Mouse (Mus musculus) liver (tissue): ENCODE results near the gene Alox12b.
A peak's percentile ranks its signal among the peaks of the same experiment; 100 is the strongest.

Experiments
- DNase-seq: peaks from one replicate; pipeline ENCODE4 v3.0.0-alpha.2; 2020; ENCODE audit warnings: mixed read lengths

The Alox12b gene

DNA sequence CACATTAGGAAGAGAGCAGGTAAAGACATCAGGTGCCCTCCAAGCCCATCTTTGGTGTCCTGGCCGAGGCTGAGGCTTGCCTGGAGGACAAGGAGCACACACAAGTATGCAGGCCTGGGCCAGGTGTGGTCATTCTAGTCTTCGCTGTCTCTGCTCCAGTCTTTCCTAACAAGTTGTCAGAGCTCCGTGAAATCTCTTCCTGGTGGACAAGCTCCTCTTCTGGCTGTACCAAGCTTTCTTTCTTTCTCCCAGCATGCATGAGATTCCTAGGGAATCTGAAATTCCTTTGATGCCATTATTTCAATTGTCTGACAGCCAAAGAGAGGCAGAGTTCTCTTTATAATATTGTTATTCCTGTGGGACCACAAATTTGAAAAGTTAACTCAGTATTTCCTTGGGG is 22.7 kb downstream of the Alox12b start:
- DNase-seq, result no peak

DNA sequence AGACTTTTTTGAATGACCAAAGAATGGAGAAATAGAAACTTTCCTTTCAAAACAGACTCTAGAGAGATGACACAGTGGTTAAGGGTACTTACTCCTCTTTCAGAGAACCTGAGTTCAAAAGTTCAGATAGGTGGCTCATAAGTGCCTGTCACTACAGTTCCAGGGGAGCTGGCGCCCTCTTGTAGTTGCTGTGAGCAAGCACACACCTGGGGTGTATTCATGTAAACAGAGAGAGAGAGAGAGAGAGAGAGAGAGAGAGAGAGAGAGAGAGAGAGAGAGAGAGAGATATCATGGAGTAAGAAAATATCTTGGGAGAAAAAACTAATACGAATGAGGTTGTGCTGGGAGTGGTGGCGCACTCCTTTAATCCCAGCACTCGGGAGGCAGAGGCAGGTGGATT is 23.3 kb downstream of the Alox12b start:
- no peak for DNase-seq

DNA sequence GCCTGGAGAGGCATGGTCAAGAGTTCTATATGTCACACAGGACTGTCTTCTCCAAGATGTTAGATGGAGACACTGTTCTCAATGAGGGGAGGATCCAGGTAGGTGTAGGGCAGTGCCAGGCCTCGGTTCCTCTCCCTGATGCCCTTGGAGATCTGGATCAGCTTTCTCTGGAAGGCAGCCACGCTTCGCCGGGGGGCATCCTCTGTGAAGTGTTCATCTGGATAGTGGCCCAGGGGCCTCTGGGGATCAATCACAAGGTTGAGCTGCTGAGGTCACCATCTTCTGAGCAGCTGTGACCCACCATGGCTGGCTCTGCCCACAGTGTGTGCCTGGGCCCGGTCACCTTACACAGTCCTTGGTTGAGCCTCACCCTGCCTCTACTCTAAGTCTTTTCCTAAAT is 28.2 kb downstream of the Alox12b start:
- DNase-seq, result peak; percentile 1

DNA sequence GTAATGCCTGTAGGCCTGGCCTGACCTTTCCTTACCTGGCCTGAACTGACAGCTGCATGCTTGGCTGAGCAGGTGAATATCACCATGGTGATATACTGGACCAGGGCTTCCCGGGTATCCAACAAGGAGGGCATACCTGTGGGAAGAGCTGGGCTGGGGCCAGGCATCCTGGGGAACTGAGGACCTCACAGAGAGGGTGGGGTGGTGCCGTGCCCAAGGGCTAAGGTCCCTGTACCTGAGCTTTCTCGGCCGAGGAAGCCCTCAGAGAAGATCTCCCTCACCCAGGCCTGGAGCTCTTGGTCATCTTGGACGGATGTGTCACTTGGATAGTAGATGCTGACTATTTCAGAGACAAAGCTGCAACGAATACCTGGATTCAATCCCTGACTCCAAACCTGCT is 29.1 kb downstream of the Alox12b start:
- peak; percentile 1 for DNase-seq

DNA sequence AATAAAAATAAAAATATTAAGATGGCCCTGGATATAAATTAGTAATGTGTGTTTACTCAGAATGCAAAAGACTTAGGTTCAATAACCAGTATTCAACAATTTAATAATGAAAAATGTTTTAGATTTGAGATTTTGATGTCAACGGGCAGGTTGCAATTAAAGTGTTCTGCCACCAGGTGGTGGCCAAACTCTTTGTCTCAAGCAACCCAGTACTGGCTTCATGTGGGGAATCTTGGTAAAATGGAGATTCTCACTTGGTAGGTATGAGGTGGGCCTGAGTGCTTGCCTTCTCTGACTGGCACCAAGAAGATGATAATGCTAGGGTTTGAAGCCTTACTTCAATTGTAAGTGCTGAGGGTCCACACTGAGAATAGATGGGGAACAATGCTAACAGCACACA is 36.1 kb downstream of the Alox12b start:
- DNase-seq, result peak; percentile 17

DNA sequence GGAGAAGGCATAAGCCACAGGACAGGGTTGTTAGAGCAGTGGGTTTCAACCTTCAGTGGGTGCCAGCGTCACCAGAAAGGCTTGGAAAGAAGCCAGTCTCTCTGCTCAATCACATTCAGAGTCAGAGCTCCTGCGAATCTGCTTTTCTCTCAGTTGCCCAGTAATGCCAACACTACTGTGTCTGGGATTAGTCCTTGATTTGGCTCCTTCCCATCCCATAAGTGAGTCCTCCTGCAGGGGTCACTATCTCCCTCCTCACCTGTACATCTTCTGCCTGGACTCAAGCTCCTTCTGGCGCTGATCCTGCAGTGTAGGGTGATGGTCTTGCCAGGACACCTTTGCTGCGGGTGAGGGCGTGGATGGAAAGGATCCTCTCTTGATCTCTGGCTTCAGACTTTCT is 40.0 kb downstream of the Alox12b start:
- no peak for DNase-seq

DNA sequence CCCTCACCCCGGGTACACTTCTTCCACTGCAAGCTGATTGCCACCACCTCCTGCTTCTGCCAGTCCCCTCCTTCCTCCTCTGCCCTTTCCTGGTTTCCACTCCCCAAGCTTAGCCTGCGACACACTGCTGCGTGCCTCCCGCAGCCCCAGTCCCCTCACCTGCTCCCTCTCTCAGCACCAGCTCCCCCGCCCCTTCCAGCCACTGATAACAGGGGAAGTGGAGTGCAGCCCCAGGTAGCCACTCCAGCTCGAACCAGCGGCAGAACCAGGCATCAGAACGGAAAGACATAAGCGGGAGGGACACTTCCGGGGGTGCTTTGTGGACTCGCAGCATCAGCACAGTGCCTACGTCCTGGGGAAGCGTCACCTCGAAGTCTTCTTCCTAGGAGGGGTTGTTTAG is 40.4 kb downstream of the Alox12b start:
- DNase-seq, result no peak

DNA sequence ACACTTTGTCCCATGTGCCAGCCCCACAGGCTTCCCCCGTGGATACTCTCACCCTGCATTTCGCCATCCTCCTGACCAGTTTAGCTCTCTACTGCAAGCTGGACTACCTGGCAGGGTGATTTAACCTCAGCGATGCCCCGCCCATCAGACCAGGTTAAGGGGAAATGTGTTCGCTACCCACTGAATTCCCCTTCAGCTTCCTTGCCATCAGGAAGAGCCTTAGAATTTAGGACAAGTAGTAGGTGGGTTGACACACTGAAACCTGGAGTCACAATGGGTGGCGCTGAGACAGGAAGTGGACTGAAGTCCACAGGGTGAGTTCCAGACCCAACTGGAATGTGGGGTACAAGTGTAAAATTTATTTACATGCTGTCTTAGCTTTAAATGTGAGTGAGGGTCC is 41.0 kb downstream of the Alox12b start, which contains the start of gene Alox8:
TSS of gene Alox8 (minus strand) at position 101 of the 400 bp plus-strand sequence.
- no peak for DNase-seq

DNA sequence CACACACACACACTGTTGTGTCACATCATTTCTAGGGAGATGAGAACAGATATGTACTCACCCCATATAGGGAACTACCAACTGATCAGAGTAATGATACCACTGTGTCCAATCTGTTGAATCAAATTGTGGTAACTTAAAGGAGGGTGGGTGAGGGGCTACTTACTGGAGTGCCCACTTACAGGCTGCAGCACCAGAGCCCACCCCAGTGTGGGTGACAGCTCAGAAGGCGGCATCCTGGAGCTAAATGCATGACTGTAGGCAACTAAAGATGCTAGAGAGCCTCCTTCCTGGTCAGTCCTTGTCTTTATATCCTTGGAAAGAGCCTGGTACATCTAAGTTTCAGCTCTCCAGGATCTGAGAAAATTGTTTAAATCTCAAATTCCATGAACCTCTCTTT is 42.5 kb downstream of the Alox12b start:
- DNase-seq, result no peak

DNA sequence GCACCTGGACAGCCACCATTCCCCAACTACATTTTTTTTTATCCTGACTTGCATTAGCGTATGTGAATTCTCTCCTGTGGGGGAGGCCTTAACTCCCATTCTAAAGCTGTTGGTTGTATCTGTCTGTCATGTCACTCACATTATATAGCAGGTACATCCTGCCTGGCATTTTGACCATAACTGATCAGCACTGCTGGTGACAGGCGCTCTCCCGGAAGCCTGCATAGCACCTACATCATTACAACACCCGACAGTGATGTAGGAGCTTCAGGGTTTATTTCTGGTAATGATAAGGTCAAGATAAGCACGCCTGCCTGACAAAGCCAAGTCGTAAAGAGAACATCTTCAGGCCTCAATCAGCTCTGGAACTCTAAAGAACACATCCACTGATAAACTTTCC is 43.4 kb downstream of the Alox12b start:
- DNase-seq, result no peak

DNA sequence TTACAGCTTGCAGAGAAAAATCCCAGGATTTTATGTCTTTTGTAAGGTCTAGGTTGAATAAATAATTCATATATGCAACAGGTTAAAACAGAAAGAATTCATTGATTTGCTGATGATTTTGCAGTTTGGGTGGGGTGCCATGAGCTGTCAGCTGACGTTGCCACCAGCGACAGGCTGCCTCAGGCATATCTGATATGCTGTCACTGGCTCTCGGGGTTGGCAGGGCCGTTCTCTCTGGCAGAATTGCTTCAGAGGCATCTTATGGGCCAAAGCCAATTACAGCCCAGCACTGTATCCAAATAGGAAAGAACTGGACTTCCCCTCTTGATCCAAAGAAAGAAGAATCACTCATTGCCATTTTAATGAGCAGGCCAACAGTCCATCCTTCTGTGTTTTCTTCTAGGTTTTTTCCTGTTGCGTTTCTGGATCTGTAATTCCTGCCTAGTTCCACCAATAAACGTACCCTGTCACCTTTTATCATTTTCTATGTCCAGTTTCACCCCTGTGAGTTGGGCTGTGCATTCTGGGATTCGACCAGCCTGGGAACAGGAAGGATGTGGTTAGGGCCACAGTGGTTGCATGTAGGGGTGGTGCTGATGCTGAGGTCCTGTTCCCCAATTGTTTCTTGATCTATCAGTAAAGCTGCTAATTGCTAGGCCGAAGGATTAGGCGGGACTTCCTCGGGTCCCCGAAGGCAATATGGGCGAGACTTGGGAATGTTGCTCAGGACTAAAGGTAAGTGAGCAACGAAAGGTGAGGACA is 45.9 kb downstream of the Alox12b start:
- no peak for DNase-seq

DNA sequence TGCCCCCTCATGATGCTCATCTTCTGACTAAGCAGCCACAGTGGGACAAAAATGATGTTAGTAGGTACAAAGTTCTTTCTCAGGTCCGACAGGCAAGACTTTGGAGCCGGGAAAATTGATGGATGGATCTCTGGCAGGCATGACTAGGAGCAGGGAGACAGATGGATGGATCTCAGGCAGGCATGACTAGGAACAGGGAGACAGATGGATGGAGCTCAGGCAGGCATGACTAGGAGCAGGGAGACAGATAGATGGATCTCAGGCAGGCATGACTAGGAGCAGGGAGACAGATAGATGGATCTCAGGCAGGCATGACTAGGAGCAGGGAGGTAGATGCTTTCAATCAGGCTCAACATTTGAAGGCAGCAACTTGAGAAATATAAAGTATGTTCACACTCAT is 54.6 kb downstream of the Alox12b start:
- no peak for DNase-seq

DNA sequence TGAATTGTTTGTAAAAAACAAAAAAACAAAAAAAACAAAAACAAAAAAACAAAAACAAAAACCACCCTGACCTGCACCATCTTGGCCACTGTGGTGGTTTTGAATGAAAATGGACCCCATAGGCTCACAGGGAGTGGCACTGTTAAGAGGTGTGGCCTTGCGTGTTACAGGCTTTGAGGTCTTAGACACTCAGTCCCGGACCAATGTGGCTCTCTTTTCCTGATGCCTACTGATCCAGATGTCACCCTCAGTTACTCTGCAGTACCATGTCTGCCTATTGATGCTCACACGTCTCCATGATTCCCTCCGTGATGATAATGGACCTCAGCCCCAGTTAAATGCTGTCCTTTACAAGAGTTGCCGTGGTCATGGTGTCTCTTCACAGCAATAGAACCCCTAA is 60.6 kb downstream of the Alox12b start:
- no peak for DNase-seq

DNA sequence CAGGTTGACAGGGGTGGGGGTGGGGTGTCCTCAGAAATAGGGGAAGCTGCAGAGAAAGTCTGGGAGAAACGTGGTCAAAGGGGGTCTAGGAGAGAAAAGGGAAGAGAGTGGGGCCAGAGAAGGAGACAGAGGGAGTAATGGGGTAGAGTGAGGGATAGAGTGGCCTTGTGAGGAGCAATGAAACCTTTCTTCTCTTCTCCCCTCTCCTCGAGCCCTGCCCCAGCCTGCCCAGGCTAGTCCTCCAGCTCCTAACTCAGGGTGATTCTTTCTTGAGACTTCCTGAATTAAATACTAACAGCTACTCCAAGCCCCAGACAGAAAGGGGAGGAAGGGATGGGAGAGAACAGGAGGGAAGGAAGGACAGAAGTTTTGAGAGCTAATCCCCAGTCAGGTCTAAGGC is 61.9 kb downstream of the Alox12b start:
- DNase-seq, result no peak
